Mouse (Mus musculus) urinary bladder, postnatal 36 days (tissue): Measurements from ENCODE around the gene Cdk2ap2.
"Not testable (repeated sequence)": the region's sequence is repeated elsewhere in the genome, so short reads cannot be mapped to it uniquely, and the experiment has no call there.

Experiments used
- DNase-seq, 2 experiments: peaks; one replicate each; pipeline ENCODE4 v3.0.0; 2022; ENCODE audit warnings: low spot score in 2 of 2, mixed read lengths in 1 of 2

The Cdk2ap2 gene

DNA sequence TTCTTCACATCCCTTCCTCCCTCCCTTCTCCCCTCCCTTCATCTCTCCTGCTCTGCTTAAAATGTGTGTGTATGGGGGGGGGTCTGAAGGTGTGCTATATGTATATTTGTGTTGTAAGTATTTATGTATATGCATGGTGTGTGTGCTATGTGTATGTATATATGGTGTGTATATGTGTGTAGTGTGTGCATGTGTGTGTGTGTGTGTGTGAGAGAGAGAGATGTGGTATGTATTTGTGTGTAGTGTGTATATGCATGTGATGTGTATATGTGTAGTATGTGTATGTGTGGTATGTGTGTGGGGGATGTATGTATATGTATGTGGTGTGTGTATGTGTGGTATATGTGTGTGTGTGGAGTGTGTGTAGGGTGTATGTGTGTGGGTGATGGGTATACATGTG is 30.1 kb upstream of the Cdk2ap2 start:
- DNase-seq, result no peak

GRCm38 (mm10) chr19:4068242-4068641 is 28.7 kb upstream of the Cdk2ap2 start:
- DNase-seq, result not testable (repeated sequence)

- DNase-seq, result no peak
Measured at GRCm38 (mm10) chr19:4068717-4069410, 28.1 kb upstream of the Cdk2ap2 start.

GRCm38 (mm10) chr19:4070311-4070710 is 26.7 kb upstream of the Cdk2ap2 start:
- DNase-seq, result no peak

GRCm38 (mm10) chr19:4070756-4071155 is 26.2 kb upstream of the Cdk2ap2 start:
- no peak for DNase-seq

DNA sequence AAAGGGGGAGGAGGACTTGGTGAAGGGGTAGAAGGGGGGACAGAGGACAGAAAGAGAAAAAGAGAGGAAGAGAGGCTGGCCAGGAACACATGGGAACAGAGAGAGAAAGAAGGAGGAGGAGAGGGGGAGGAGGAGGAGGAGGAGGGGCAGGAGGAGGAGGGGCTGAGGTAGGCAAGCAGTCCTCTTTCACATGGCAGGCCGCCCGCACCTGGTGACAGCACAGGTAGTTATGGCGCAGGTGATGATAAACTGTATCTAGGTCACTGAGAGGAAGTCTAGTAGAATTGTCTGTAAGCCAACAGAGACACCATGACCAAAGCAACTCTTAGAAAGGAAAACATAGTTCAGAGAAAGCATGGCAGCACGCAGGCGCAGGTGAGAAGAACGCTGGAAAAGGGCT is 25.6 kb upstream of the Cdk2ap2 start:
- DNase-seq, result no peak

DNA sequence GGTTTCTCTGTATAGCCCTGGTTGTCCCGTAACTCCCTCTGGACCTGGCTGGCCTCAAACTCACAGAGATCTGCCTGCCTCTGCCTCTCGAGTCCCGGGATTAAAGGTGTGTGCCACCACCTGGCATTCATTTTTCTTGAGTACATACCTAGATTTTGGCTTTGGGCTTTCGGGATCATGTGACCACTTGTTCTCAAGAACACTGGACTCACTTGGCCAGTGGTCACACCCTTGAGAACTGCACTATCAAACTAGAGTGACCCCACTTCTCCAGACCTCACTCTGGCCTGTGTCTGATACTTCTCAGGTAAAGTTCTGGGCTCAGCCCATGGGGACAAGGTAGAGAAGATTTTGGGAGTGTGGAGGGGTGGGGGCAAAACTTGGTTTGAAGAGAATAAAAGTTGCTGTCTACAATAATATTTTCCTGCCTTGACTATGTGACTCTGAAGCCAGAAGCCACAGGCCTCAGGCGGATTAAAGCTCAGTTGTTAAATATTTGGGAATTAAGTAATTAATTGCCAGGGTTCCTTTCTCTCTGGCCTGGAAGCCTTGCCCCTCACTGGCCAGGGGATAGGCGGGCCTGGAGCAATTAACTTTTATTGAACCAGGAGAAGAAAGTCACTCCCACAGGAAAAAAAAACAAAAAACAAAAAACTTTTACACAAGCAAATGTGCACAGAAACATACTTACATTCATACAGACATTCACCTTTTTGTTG is 24.1 kb upstream of the Cdk2ap2 start:
- DNase-seq, result no peak

- DNase-seq, result no peak
Measured at GRCm38 (mm10) chr19:4075531-4075930, 21.5 kb upstream of the Cdk2ap2 start.

- DNase-seq, result no peak
Measured at GRCm38 (mm10) chr19:4079594-4079993, 17.4 kb upstream of the Cdk2ap2 start.

GRCm38 (mm10) chr19:4080511-4081009 is 16.4 kb upstream of the Cdk2ap2 start:
- no peak for DNase-seq

DNA sequence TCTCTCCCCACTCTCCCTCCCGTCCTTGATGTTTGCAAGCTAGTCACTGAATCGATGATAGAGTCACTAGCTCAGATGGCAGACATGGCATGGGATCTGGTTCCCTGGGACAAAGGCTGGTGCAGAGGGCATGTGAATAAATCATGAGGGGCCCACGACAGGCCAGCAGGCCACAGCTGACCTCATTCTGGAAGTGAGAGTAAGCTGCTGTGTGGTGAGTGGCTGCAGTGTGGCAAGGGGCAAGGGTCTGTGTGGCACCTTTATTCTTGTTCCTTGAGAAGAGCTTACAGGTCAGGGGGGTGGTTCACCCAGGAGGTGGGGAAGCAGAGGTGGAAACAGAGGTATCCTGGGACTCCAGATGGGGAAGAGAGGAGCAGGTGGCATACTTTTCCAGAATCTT is 15.6 kb upstream of the Cdk2ap2 start, which contains the start of gene Cabp2:
TSS of gene Cabp2 (plus strand) at position 185 of the 400 bp plus-strand sequence.
- no peak for DNase-seq

GRCm38 (mm10) chr19:4082219-4082965 is 14.6 kb upstream of the Cdk2ap2 start:
- no peak for DNase-seq

DNA sequence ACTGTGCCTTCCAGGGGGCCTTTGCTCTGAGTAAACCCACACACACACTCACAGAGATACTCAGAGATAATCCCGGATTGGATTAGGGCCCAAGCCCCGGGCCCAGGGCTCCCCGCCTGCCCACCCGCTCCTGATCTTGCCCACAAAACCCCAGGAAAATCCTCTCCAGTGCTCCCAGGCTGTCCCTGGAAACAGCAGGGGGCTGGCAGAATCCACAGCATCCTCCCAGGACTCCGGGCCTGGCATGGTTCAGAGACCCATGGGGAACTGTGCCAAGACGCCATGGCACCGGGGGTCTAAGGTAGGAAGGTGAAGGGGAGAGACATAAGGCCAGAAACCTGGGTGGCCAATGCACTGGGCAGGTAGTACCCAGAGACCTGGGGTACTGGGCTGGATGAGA is 13.7 kb upstream of the Cdk2ap2 start:
- DNase-seq, result no peak

DNA sequence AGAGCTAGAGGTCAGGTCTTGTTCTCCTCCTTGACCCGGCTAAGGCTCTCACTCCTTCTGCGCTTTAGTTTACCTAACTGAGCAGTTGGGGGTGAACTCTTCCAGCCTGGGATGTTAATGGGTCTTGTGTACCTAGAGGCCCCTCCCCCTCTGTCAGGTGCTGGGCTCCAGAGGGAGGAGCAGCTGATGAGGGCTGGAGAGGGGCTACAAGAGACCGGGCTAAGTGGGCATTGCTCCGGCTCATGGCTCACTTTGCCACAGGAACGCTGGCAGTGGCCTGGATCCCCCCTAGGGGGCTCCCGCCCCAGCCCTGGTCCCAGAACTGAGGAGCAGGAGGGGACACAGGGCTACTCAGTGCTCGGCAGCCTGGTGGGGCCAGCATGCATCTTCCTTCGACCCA is 13.2 kb upstream of the Cdk2ap2 start:
- DNase-seq, result no peak

GRCm38 (mm10) chr19:4084984-4085383 is 12.0 kb upstream of the Cdk2ap2 start:
- DNase-seq, result no peak

DNA sequence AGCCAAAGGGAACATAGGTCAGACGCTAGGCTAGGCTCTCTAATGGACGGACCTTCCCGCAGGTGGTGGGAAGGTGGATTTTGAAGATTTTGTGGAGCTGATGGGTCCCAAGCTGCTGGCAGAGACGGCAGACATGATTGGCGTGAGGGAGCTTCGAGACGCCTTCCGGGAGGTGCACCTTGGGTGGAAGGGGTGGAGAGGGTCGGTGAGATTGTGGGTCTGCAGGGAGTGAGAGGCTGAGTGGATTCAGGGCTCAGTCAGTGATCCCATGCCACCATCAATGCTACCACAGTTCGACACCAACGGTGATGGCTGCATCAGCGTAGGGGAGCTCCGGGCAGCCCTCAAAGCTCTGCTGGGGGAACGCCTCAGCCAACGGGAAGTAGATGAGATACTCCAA is 10.8 kb upstream of the Cdk2ap2 start:
- no peak for DNase-seq

DNA sequence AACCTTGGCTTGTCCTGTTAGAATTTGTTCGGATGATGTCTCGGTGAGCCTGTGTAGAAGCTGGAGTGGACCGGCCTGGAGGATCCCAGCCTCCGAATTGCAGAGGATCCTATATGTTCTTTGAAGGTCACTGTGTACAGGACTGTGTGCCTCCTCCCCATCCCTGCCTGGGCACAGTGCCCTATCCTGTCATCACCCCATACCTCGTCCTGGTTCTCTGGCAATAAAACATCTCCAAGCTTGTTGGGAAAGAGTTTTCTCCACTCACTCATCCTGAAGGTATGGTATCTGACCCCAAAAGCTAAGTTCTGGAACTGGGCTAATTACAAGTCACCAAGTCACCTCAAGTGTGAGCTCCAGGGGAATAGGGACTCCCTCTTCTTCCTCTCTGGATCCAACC is 9.9 kb upstream of the Cdk2ap2 start:
- no peak for DNase-seq

GRCm38 (mm10) chr19:4088146-4088545 is 8.8 kb upstream of the Cdk2ap2 start:
- DNase-seq, result no peak

DNA sequence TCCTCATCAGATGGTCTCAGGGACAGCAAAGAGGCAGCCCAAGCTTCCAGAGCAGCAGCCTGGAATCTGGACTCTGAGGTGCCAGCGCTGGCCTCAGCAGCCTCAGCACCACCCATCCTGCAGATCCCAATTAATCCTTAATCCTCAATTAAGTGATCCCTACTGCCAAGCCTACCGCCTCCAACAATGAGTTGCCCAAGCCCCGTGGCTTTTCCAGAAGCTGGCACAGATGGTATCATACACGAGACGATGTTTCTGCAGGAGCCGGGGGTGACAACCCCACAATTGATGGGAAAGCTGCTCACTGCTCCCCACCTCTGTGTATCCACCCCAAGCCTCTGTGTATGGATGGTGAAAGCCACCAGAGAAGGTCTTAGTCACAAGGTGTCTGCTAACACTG is 7.9 kb upstream of the Cdk2ap2 start:
- DNase-seq, result no peak

GRCm38 (mm10) chr19:4090446-4090845 is 6.5 kb upstream of the Cdk2ap2 start:
- no peak for DNase-seq

GRCm38 (mm10) chr19:4091383-4091782 is 5.6 kb upstream of the Cdk2ap2 start:
- DNase-seq, result no peak

DNA sequence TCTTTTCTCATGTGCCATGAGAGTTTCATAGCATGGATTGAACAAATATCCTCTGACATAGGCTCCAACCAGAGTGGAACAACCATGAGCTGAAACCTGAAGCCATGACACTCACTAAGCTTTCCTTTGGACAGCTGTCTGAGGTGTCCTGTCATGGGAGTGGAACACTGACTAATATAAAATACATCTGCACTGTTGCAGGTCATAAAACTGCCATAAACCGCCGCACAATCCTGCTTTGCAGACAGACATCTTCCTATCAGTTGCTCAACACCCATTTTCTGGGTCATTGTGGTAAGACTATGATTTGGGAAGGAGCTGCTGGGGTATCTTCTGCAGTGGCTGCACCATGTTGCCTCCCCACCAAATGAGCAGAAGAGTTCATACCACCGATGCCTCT is 4.2 kb upstream of the Cdk2ap2 start:
- DNase-seq, result no peak

DNA sequence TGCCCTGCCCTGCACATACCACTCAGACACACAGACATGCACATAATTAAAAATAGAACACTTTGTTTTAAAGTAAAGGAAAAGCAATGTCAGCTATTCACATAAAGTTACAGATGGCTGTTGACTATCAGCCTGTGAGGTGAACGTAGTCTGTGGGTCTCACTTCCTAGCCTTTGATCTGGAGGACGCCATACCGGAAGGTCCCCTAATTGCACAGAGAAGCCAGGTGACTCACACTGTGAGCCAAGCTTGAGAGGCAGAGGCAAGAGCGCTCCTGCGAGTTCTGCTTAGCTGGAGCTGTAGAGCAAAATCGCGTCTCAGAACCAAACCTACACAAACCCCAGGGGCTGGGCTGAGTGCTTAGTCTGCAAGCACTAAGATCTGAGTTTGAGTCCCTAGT is 3.2 kb upstream of the Cdk2ap2 start:
- DNase-seq, result no peak
